Mouse (Mus musculus): ENCODE measurements around the gene Cdk14.

Gene Cdk14

DNA sequence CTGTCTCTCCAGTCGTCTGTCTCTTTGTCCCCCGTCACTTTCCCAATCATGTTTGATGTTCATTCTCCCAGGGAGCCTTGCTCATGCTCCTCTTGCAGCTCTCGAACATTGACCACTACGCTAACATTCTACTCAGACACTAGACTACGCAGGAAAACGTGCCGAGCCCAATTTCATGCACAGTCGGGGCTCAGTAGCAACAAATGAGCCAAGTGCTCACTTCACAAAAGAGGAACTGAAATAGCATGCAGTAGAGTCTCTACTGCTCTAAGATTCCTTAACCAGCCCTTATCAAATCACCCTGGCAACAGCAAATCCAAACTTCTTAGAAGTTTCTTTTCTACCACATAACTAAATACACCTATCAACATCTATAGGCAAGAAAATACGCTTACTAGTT is 214.1 kb downstream of the Cdk14 start:
- in situ Hi-C loops (cut with MboI, MseI), result no loop called here

DNA sequence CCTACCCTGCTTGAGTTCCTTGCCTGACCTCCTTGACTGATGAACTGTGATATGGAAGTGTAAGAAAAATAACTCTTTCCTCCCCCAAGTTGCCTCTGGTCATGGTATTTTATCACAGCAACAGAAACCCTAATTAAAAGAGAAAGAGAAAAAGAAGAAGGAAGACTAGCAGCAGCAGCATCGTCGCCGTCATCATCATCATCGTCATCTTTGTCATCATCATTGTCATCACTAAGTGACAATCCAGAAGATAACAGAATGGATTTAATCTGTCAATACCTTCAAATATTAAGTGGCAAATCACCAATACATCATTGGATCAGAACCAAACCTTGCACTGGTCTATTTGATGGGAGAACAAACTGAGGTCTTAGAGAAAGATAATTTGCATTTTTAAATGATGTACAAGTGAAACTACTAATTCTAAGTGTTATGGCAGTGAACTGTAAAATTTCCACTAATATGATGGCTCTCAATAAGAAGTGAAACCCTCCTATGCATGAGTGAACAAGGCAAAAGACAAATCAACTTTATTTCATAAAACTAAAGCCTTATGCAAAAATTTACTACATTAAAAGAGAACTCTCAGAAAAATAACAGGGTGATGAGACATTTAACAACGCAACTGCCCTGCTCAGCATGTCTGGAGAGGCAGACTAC is 225.4 kb downstream of the Cdk14 start:
- in situ Hi-C loops (cut with MboI, MseI), result no loop called here

DNA sequence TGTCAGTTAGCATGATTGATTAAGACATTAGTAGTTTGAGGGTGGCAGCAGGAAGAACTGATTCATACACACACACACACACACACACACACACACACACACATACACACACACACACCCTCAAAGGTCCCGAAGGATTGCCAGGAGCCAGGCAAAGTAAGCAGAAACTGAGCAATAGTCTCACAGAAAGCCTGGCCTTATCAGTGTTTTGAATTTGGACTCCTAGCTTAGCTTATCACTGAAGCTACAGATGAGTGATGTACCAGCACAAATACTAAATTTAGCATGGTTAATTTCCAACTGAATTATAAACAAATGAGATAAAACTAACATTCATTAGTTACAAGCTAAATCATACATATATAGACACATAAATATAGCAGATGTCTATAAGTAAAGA is 230.5 kb downstream of the Cdk14 start:
- in situ Hi-C loops (cut with MboI, MseI), result no loop called here

DNA sequence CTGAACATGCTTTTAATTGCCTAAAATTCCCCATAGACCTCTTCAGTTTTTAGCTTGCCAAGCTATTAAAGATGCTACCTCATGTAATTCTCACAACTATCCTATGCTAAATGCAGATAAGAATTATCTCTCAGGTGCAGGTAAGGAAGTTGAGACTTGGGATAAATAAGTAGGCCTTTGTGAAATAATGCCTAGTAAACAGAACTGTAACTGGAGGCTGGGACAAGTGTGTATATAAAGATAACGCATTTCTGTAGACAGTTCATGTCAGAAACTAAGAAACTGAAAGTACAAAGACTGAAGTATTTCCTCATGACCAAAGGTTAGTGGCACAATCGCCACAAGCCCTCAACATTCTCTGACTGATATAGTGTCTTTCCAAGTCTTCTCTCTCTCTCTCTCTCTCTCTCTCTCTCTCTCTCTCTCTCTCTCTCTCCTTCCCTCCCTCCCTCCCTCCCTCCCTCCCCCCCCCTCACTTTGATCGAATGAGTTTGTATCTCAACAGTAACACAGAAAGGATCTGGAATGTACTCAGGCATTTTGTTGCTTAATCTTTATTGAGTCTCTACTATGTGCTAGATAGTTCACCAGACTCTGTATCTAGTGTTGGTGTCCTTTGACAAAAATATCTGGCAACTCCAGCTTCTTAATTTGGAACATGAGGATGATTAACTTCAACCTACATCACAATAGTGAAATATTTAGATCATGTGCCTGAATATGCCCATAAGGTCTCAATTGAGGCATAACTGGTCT is 233.9 kb downstream of the Cdk14 start:
- in situ Hi-C loops (cut with MboI, MseI), result no loop called here

DNA sequence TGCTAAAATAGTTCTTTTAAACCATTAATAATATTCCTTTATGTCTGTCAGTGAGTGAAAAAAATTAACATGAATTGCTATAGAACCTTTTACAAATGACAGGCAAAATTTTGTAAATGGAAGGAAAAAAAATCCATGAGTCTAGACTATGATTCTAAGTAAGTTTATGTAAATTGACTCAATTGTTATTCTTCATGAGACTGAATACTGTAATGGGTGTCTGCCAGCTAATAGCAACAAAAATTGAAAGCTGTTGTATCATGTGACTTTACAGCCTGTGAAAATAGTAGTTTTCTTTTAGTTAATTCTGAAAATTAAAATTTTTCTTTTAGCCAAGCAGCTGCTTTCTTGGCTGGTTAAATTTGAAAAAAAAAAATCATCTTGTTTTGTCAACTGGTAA is 234.6 kb downstream of the Cdk14 start:
- in situ Hi-C loops (cut with MboI, MseI), result no loop called here

DNA sequence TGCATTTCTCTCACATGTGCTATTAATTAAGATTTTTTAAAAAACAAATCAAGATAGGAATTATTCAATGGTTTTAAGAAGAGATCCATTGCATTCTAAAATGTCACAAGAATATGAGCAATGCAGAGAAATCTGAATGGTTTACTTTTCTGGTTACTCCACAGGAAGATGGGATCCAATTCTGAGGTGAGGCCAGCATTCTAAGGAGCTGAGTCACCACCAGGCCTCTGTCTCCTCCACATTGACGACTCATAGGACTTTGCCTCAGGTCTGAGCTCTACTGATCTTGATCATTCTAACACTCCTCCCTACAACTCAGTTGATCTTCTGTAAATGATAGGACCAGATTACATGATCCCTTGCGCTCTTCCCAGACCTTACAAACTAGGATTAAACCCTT is 239.4 kb downstream of the Cdk14 start:
- in situ Hi-C loops (cut with MboI, MseI), result no loop called here

DNA sequence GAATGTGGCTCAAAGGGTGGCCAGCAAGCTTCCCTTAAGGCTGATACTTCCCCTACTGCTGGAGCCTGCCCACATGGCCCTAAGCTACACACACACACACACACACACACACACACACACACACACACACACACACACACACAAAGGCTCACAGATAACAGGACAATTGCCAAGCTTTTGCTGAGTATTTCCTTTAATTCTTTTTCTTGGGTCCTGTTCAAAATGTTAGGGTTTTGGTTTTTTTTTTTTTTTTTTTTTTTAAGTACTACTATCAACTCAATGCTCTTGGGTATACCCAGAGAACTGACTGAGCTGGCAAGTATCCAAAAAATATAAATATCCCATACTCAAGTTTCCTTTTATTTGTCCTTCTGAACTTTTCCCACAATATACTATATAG is 239.8 kb downstream of the Cdk14 start:
- in situ Hi-C loops (cut with MboI, MseI), result no loop called here

DNA sequence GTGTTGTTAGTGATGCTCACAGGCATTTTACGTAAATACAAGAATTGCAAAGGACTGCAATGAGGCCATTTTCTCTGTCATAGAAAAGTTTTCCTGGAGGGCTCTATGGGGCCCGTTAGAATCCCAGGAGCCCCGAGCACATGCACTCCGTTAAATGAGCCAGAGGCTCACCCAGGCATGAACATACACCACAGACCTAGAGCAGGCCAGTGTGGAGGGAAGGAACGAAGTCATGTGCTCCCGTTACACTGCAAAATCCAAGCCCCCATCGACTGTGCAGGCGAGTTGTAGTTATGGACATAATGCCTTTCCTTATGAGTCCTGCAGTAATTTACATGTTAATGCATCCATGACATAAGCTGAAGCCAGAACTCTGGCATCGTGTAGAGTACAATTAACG is 244.1 kb downstream of the Cdk14 start:
- in situ Hi-C loops (cut with MboI, MseI), result loop anchor here in 1 of 2 experiments (10.0 kb wide), 1 partner anchor 129 kb away; no protein-coding TSS in a partner anchor

DNA sequence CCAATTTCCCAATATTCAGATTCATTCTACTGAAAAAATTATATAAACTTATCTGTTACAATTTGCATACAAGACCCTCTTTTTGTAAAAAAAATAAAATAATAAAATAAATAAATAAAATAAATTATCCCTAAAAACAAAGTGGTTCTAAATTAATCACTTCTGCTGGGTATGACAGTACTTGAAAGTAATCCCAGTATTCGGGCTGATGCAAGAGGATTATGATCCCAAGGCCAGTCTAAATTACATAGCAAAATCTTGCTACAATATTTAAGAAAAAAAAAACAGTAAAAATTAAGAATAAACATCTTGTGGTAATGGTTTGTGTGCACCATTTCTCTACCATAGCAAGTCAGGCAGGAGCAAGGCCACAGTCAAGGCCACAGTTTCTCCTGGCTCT is 244.5 kb downstream of the Cdk14 start:
- in situ Hi-C loops (cut with MboI, MseI), result loop anchor here in 1 of 2 experiments (10.0 kb wide), 1 partner anchor 129 kb away; no protein-coding TSS in a partner anchor

DNA sequence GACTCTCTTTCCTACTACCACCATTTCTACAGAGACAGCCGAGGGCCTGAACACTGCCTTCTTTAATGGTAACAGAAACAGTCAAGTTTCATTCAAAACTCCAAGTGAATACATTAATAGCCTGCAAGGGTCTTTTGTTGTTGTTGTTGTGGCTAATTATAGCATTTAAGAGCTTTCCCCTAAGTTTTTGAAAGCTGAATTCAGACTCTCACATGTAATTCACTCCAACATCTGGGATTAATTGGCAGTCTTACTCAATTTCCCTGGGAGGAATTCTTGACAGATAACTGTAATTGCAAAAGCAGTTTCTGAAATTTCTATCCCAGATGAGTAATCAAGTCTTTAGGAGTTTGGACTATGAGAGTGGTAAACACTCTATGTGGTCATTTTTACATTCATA is 245.0 kb downstream of the Cdk14 start:
- in situ Hi-C loops (cut with MboI, MseI), result loop anchor here in 1 of 2 experiments (10.0 kb wide), 1 partner anchor 130 kb away; no protein-coding TSS in a partner anchor

DNA sequence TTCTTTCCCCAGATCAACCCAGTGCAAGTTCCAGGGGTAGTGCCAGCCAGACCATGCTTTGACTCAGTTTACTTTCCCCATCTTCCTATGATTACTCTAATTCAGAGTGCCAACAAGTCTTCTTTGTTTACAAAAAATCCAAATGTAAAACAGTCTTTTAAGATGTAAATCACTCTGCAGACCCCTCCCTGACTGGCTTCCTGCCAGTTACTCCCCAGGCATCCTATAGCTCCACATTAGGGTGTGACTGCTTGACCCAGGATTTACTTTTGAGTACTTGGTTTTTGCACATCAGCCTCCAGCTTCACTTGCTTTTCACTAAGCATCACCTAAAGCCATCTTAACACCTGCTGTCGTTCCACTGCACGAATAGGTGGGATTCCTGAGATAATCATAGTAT is 254.0 kb downstream of the Cdk14 start:
- in situ Hi-C loops (cut with MboI, MseI), result no loop called here

DNA sequence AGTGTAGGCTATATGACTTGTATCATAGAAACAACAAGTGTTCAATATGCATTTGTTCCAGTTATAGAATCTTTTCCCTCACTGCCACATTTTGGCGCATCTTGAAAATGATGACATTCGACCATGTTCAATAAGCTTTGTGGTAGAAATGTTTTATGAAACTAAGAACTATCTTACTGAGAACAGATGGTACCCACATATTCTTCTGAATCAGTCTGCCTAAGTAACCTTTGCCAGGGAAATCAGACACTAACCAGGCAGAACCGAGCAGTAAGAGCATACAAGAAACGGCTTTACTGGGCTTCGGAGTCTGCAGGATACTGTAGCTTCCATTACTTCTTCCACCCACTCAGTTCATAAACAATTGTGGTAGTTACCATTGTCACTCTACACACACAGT is 255.8 kb downstream of the Cdk14 start:
- in situ Hi-C loops (cut with MboI, MseI), result no loop called here

DNA sequence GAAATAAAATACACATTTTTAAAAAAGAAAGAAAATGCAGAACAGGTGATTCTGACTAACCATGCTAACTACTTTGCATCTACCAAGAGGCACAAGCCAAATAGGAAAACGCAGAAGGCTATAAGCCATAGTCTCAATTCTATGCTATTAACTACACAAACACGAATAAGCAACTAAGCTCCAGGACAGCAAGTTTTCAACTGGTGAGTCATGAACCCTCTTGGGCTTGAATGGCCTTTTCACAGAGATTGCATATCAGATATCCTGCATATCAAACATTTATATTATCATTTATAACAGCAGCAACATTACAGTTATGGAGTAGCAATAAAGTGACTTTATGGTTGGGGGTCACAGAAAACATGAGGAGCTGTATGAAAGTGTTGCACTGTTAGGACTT is 256.3 kb downstream of the Cdk14 start:
- in situ Hi-C loops (cut with MboI, MseI), result no loop called here

DNA sequence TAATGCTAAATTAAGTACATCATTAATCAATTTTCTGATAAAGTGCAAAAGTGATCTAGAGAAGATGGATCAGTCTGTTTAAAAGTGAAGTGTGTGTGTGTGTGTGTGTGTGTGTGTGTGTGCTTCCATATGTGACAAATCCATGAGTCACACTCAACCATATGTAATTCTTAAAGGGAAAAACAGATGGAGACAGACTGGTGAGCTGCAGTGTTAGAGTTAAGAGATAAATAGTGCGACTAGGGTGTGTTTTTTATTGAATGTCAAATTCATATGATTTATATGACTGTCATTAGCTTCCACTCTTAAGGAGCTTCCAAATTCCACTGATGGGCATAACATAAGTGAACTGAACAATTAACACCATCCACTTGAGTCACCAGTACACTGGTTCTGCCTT is 260.6 kb downstream of the Cdk14 start:
- in situ Hi-C loops (cut with MboI, MseI), result no loop called here

DNA sequence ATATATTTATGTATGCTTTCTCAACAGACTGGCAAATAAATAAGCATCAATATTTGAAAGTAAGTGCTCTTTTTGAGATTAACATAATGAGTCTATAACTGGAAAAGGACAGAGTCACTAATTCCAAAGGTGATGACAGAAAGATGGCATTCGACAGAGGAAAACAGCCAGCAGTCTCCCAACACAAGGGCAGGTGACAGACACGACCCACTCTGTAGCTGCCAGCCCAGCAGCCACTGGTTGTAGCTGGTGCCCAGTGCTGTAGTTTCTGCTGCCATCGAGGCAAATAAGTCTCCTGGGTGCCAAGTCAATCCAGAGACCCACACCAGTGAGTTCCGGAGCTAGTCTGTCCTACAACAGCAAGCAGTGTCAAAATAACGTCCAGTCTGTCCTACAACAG is 280.3 kb downstream of the Cdk14 start:
- in situ Hi-C loops (cut with MboI, MseI), result no loop called here

DNA sequence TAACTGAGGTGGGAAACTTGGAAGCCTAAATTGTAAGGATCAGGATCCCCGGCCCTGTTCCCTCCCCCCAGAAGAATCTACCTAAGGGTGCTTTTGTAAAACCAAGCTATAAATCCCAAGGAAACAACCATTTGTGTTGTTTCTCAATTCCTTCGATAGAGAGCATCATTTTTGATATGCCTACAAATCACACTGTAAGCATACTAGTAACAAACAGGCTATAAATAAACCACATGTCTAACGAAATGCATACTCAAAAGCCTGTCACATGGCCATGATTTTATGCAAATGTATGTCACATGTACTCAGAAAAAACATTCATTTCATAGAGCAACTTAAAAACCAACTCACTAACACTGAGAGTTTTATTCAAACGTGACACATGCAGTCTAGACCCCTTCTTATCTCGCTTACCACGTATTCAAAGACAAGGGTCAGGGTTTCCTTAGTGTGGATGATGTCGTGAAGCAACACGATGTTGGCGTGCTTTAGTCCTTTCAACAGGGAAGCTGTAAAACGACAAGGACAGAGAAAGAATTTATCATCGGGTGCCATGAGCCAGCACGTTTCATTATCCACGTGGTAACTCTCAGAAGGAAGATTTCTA is 285.1 kb downstream of the Cdk14 start:
- in situ Hi-C loops (cut with MboI, MseI), result no loop called here

DNA sequence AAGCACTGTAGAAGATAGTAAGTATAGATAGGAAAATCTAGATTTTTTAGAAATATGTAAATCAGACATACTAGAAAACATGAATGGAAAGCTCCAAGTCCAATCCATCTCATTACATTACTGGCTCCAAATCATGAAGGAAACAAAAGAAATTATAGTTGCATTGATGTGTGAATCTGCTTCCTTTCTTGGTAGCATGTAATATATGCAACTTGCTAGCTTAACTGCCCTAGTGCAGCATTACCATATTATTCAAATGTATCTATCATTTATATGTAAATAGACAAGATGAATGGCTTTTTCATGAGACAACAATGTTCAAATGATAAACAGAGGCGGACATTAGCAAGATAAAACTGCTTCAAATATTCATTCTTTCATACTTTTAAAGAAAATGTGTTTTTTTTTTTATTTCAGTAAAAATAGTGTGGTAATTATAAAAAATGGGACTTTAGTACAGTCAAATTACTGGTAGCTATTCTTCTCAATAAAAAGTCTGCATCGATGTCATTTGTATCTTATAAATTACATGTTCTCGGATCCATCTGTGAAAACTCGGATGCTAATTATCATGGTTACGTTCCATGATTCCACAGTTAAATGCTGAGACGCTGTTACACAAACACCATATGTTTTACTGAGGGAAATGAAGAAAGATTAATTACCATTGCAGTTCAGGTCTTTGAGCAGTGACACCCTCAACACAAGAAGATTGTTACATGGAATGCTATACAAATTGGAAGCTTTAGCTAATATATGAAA is 285.8 kb downstream of the Cdk14 start:
- in situ Hi-C loops (cut with MboI, MseI), result no loop called here

DNA sequence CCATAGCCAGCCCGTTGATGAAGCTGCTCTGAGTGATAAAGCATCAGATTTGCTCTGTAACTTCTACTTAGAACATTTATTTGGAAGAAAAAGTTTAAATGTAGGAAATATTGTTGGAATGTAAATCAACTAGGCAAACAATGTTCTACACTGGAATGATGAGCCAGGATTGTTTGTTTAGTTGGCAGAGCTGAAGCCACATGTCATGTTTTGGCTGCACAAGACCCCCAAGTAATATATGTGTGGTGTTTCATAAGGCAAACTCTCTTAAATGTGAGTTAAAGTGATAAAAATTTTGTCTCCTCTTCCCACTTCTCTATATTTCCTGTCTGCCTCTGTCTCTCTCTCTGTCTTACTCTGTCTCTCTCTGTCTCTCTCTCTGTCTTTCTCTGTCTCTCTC is 291.3 kb downstream of the Cdk14 start:
- in situ Hi-C loops (cut with MboI, MseI), result no loop called here

DNA sequence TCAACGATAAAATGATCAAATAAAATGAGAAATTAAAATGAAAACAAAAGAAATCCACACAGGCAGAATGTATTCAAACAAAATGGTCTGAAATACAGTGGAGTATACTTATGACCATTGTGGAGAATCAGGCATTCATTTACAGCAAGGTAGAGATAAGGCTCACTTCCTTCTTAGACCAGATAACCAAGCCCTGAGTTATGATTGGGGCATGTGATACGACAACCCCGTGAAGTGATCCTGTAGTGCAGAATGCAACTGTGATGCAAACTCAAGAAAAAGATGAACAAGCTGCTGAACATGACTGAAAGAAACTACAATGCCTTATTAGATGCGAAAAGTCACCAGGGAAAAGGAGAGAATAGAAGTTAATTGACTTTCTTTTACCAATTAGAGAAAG is 295.5 kb downstream of the Cdk14 start:
- in situ Hi-C loops (cut with MboI, MseI), result no loop called here

DNA sequence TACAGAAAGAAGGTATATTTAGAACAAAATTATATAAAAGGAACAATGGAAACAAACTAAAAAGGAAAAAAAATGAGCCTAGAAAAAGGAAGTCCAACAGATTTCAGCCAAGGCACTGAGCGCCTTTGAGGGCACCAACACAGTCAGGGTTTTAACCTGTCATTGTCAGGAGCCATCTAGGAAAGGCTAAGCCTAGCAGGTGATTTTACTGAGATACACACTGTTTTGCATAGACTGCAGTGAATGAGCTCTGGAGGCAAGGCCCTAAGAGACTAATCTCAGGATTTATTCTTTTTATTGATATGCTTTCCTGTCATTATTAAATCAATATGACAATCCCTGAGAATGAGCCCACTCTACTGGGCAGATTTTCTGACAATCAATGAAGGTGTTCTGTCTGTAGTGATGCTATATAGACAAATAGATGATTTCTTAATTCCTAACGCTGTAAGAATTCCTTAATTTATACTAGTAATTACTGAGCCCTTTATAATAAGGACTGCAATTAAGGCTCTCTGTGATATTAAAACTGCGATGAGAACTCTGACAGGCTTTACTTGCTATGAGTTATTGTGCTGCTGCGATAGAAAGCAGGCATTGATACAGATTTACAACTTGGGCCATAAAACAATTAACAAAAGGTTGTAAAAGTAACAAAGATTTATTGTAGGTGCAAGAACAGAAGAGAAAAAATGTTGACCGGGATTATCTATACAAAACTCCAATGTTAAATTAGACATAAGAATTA is 303.2 kb downstream of the Cdk14 start:
- in situ Hi-C loops (cut with MboI, MseI), result no loop called here

DNA sequence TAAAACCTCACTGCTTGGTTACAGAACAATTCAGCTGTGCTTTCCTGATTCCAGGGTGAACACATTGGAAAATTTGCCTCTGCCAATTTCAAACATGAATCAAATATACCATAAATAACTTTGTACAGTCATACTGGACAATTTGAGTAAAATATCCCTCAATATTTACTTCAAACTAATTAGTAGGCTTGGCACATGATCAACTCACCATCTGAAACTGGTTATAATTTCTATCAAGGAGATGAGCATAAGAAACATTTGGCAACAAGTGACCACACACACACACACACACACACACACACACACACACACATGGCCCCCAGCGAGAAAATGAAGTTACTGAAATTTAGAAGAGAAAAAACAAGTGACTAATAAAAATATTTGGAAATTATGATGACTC is 304.6 kb downstream of the Cdk14 start:
- in situ Hi-C loops (cut with MboI, MseI), result no loop called here
